Mouse (Mus musculus) heart, embryonic 16.5 days (tissue): ENCODE measurements at regions not wholly inside any gene's neighbourhood (a gene's known extent, or its start where the extent isn't known, plus 50 kb on each side); places are given as distances from the start of the nearest gene placed in this dataset.

ENCODE experiments used
- ATAC-seq: fragments of 200-750 bp; cut with Nextera tagmentation; replicated peaks from 2 replicates; pipeline ENCODE4 v1.8.0; 2017; ENCODE audit warnings: moderate number of reproducible peaks; ENCODE audit not compliant: insufficient read depth, low FRiP score; ENCODE audit errors: extremely low read depth
- H3K27ac ChIP-seq: fragments of 300-500 bp; sonication (generic); 2 replicates; pipeline ENCODE4 v1.5.1; 2014; ENCODE audit warnings: mild to moderate bottlenecking, low read length, control low read depth, moderate library complexity
- H3K27me3 ChIP-seq: fragments of 300-500 bp; sonication (generic); 2 replicates; pipeline ENCODE4 v1.6.1; 2014; ENCODE audit warnings: low read length, mixed read lengths; ENCODE audit not compliant: control insufficient read depth, insufficient read depth
- H3K36me3 ChIP-seq: fragments of 300-500 bp; sonication (generic); 2 replicates; pipeline ENCODE4 v1.6.1; 2014; ENCODE audit not compliant: control insufficient read depth, insufficient read depth
- H3K4me1 ChIP-seq: fragments of 300-500 bp; sonication (generic); 2 replicates; pipeline ENCODE4 v1.6.1; 2014; ENCODE audit warnings: low read length, mixed read lengths; ENCODE audit not compliant: control insufficient read depth, insufficient read depth
- H3K4me2 ChIP-seq: fragments of 300-500 bp; sonication (generic); 2 replicates; pipeline ENCODE4 v1.6.1; 2014; ENCODE audit warnings: low read depth, mild to moderate bottlenecking, control low read depth, low read length
- H3K4me3 ChIP-seq: fragments of 300-500 bp; sonication (generic); 2 replicates; pipeline ENCODE4 v1.5.1; 2014; ENCODE audit warnings: mild to moderate bottlenecking, control low read depth, low read length
- H3K9ac ChIP-seq: fragments of 300-500 bp; sonication (generic); 2 replicates; pipeline ENCODE4 v1.6.1; 2014; ENCODE audit warnings: low read length, control low read depth
- H3K9me3 ChIP-seq: fragments of 300-500 bp; sonication (generic); replicated peaks from 2 replicates; pipeline ENCODE4 v1.6.1; 2016; ENCODE audit warnings: low read length; ENCODE audit not compliant: control insufficient read depth
- WGBS: fragments of 180-500 bp; shearing (Covaris S2); extraction: QIAGEN DNeasy Blood & Tissue Kit; methylation state at CpG from one replicate; pipeline ENCODE4 v1.1.7; 2014; 5-methylcytosine and 5-hydroxymethylcytosine counted together

DNA sequence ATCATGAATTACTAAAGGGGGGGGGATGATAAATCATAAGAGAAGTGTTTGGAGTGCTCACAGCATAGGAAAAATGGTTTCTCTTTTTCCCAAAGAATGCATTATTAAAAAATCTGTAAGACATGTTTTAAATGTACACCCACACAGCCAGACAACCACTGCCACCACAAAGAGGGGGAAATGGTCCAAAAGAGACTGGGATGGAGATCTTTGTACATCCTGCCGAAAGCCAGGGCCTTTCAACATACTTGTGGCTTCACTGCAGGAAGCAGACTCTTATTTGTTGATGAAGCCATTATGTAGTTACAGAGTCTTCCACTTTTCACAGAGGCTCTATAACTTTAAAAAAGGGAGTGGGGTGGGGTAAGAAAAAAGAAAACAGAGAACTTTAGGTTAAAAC is 96.8 kb upstream of the Epha3 start:
- H3K4me1 ChIP-seq, result no peaks in the 10 kb centered on the region
- no peaks in the 10 kb centered on the region for H3K27me3 ChIP-seq
- H3K4me3 ChIP-seq, result no peak overlapping the region
- no peaks in the 10 kb centered on the region for H3K9me3 ChIP-seq
- H3K9ac ChIP-seq, result no peak overlapping the region
- no peaks in the 10 kb centered on the region for H3K36me3 ChIP-seq
- no peak overlapping the region for H3K4me2 ChIP-seq
- no peak overlapping the region for H3K27ac ChIP-seq
- 67% methylated on average over 1 of the region's 1 CpGs for WGBS
- ATAC-seq, result no peak

GRCm38 (mm10) chr16:63958154-63958553 is 94.2 kb upstream of the Epha3 start:
- 67% methylated on average over 6 of the region's 6 CpGs for WGBS

GRCm38 (mm10) chr16:63925195-63925594 is 61.2 kb upstream of the Epha3 start:
- Histone ChIP-seq H3K4me2 (no peak overlapping the region), H3K27ac (no peak overlapping the region), H3K4me1 (no peaks in the 10 kb centered on the region), H3K27me3 (no peaks in the 10 kb centered on the region), H3K9ac (no peak overlapping the region), H3K36me3 (no peaks in the 10 kb centered on the region), H3K9me3 (peaks cover 5% of the 10 kb centered on the region), H3K4me3 (no peak overlapping the region)
- no peak for ATAC-seq
- 62% methylated on average over 3 of the region's 3 CpGs for WGBS

More at GRCm38 (mm10) chr16:63958154-63958553, 94.2 kb upstream of the Epha3 start:
- Histone ChIP-seq H3K9me3 (no peaks in the 10 kb centered on the region), H3K27me3 (no peaks in the 10 kb centered on the region), H3K4me1 (no peaks in the 10 kb centered on the region), H3K4me3 (no peak overlapping the region), H3K27ac (no peak overlapping the region), H3K36me3 (no peaks in the 10 kb centered on the region), H3K4me2 (no peak overlapping the region), H3K9ac (no peak overlapping the region)
- no peak for ATAC-seq

DNA sequence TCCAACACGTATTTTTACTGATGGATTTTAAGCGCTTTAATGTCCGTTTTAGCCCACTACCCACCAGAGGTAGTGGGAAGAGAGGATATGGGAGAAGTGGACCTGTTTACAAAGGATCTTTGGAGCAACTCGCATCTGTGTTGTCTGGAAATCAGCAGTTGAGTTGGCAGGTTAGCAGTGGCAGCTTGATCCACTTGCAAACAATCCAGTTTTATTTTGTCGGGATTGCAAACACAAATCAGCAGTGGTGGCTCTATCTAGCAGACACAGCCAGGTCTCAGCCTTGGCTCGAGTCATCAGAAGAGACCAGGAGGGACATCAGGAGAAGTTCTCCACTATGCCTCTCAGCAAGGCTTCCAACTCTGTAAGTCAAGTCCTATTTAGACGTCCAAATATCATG is 57.2 kb upstream of the Epha3 start:
- no peak overlapping the region for H3K4me2 ChIP-seq
- no peaks in the 10 kb centered on the region for H3K27me3 ChIP-seq
- H3K4me3 ChIP-seq, result no peak overlapping the region
- no peak for ATAC-seq
- H3K4me1 ChIP-seq, result no peaks in the 10 kb centered on the region
- H3K27ac ChIP-seq, result no peak overlapping the region
- H3K9me3 ChIP-seq, result peaks cover 1% of the 10 kb centered on the region; the same call in 1 of the 2 replicates
- no peak overlapping the region for H3K9ac ChIP-seq
- WGBS, result 80% methylated on average over 7 of the region's 7 CpGs
- H3K36me3 ChIP-seq, result no peaks in the 10 kb centered on the region
